Mouse (Mus musculus) thymus, postnatal 14 days (tissue): ENCODE results near the gene Ess2.
A peak's percentile ranks its signal among the peaks of the same experiment; 100 is the strongest.
"Not testable (repeated sequence)": the region's sequence is repeated elsewhere in the genome, so short reads cannot be mapped to it uniquely, and the experiment has no call there.

ENCODE experiments used
- DNase-seq: peaks from one replicate; pipeline ENCODE4 v3.0.0; 2021

The Ess2 gene

DNA sequence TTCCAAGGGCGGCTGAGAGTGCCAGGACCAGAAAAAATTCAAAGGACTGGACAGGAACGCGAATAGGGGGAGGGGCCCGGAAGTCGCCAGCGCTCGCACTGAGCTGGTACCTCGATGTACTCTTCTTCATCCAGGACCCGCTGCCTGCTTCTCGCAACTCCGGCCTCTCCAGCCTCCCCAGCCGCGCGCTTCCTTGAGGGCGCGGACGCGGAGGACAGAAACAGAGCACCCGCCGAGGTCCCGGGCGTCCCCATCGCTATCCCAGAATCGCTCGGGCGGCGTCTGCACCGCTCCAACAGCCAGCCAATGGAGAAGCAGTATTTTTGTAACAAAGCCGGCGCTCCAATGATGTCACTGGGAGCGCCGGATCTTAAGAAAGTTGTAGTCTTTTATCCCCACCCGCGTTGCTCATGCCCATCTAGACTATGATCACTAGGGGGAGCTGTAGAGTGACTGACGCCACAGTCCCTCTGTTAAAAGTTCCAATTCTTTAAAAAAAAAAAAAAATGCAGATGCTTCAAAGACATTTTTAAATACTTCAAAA is at the start of gene Ess2:
Ess2 (minus strand) TSS at position 297 of the 544 bp plus-strand sequence.
- peak; percentile 91 for DNase-seq

DNA sequence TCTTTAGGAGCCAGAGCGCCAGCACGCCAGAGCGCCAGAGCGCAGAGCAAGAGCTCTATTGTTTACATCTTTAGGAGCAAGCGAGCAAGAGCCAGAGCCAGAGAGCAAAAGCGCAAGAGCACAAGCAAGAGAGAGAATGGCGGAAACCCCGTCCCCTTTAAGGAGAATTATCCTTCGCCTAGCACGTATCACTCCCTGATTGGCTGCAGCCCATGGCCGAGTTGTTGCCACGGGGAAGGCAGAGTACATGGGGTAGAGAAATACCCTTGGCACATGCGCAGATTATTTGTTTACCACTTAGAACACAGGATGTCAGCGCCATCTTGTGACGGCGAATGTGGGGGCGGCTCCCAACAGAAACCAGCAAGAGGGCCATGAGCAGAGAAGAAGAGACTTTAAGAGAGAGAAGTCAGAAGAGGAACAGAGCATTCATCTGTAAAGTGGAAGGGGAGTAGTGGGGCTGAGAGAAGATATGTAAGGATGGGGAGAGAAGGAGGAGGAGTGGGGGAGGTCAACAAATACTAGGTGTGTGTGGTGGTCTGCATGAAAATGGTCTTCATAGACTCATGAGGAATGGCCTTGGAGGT is 45.0 kb upstream of the Ess2 start:
- not testable (repeated sequence) for DNase-seq

DNA sequence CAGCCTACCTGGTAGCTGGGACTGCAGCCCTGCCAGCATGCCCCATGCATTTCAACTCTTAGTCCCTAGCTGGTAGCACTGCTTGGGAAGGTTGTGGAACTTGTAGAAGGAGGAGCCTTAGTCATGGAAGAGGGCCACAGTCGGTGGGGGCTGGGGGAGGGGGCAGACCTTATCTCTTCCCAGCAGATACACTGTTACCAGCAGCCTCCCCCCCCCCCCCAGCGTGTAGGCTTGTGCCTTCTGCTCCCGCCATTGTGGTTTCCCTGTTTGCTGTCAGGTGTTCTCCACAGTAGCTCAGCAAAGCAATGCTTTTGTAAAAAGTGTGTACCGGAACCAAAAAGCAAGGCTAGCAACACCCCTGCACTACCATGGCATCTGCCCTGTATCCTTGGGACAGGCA is 40.5 kb upstream of the Ess2 start:
- no peak for DNase-seq

DNA sequence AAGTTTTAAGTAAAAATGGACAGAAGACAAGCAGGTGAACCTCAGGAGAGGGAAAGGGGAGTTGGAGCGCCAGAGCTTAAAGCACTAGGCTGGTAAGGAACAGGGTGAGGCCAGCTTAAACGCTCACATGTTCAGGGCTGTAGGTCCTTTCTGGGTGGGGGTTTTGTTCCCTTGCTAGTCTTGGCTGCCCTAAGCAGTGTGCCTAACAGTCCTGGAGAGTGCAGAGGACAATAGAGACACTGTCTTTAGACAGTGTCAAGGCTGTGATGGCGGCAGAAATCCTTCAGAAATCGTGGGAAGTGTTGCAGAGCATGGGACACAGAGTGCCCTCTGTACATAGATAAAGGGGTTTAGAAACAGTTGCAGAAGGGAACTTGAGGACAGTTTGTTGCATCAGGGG is 38.9 kb upstream of the Ess2 start:
- DNase-seq = no peak

DNA sequence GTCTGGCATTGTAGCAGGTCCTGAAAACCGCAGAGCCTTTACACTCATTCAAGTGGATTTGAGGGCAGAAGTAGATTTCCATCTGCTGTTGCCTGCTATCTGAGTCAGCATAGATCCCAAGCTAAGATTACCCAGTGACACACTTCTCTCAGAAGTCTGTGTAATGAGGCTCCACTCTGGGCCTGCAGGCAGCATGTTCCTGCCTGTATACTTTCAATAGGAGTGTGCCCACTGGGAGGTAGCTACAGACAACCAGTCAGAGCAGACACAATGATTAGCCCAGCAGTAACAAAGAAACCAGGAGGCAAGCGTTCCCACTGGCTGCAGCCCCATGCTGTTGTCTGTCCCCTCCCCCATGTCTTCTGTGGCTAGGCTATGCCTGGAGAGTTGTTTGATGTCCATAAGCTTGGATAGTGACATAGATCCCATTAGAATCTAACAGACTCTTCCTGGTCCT is 38.3 kb upstream of the Ess2 start:
- DNase-seq = no peak

DNA sequence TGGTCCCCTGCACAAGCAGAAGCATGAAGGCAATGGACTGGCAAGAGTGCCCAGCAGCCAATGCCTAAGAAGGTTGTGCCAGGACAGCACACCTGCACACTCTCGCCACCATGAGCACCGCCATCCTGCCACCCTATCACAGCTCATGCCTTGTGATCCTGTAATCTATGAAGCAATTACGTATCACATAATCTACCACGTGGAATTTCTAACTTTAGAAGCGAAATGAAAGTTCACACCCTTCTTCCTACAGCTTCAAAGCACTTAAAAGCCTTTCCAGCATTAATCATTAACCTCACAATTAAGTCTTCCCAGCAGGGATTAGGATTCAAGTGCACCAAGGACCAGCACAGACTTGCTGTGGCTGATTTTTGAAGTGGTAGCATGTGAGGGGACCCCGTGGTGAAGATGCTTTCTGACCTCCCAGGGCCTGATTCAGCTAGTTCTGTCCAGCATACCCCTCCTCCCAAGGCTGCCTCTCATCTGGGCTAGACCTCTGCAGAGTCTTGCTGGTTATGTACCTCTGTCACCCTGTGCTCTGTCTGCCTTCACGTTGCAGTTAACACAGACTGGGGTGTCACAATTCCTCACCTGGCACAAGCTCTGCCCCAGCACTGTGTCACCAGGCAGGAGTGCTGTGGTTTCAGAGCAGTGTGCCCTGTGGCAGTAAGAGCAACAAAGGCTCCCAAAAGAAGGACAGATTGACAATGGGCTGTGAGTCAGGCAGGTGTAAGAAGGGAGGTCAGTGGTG is 34.1 kb upstream of the Ess2 start:
- no peak for DNase-seq

DNA sequence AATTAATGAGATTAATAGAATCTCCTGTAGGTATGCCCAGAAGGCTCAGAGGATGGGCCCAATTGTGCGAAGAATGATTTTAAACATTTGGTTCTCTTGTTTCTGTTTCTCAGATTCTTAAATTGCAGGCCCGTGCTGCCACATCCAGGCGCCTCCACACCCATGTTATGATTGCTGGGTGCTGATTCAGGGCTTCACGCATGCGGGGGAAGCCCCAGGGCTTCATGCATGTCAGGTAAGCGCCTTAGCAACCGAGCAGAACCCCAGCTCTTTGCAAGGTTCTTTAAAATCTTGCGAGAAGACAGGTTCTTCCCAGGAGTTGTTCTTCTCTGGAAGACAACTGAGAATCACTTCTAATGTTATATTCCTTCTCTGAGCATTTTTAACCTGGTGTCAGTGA is 32.3 kb upstream of the Ess2 start:
- DNase-seq = no peak

DNA sequence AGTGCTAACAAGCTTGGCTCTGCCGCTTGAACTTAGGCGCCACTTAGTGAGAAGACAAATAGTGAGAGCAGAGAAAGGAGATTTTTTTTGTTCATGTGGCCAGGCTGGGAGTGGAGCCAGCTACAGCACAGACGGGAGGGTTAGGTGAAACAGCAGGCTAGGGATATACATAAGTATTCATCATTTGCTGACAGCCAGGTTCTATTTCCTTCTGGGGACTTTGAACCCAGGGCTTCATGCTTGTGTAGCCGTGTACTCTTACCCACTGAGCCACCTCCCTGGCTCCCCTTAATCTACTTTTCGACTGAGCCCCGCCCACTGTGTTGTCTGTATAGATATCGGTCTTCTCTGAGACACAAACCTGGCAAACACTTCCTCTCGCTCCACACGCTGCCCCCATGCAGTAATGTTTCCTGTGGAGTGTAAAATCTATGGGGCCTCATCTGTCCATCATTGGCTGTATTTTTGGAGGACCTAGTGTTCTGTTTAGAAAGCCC is 28.2 kb upstream of the Ess2 start:
- DNase-seq = no peak

DNA sequence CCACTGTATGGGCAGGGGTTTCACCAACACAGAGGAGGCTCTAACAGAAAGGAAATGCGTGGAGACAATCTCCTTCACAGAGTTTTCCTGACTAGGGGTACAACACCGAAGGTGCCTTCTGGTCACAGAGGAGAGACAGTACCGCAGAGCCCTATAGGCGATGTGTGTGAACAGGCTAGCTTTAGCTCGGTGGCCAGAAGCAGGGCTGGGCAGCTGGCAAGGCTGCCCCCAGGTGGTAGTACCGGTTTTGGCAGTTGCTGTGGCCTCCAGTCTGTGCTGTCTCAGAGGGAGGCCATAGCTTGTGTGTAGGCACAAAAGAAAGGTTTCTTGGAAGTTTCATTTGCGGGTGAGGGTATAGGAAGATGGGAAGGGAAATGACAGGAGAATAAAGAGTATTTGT is 27.7 kb upstream of the Ess2 start:
- peak; percentile 76 for DNase-seq

DNA sequence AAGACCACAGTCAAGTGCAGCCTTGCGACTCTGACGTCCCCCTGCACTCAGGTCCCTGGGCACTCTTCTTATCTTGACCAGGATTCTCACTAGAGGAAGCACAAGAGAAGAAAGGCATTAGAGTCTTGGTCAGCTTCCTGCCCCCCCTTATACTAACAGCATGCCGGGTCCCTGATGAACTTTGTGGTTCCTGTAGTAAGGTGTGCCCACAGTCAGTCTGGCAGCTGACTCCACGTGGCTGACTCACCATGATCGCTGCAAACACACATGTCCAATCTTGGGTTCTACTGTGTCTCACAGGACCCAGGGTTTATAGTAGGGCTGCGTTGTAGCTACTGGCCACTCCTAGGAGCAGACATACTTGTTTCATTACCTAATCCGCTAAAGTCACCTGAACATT is 27.0 kb upstream of the Ess2 start:
- no peak for DNase-seq

DNA sequence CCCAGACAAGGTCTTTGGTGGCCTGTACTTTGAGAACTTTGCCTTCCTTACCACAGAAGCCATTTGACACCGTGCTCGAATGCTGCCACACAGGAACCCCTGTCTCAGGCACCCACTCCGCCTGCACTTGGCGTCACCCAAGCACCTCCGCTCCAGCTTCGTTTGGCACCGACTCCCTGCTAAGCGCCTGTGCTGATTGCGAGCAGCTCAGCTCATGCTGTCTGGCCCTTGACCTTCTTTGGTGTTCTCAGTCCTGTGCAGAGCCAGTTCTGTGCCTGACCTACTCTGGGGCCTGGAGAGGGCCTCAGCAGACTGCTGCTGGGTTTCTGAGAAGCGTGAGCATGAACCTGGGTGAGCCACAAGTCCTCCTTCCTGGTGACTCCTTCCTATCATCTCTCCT is 25.6 kb upstream of the Ess2 start:
- no peak for DNase-seq

DNA sequence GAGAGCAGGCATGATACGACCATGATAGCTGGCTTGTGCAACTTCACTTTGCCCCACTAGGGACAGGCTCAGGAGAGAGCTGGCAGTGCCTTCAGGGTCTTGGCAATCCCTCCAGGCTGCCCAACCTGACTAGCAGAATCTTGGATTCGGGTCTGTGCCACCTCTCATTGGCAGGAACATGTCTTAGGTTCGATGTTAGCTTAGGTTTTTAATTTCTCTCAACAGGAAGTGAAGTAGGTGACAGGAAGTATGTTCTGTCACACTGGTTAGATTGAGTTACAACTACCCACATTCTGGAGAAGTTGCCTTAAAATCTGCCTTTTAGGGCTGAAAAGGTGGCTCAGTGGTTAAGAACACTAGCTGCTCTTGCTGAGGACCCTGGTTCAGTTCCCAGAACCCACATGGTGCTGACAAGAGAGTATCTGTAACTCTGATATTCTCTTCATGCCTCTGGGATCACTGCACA is 23.3 kb upstream of the Ess2 start:
- peak; percentile 10 for DNase-seq

DNA sequence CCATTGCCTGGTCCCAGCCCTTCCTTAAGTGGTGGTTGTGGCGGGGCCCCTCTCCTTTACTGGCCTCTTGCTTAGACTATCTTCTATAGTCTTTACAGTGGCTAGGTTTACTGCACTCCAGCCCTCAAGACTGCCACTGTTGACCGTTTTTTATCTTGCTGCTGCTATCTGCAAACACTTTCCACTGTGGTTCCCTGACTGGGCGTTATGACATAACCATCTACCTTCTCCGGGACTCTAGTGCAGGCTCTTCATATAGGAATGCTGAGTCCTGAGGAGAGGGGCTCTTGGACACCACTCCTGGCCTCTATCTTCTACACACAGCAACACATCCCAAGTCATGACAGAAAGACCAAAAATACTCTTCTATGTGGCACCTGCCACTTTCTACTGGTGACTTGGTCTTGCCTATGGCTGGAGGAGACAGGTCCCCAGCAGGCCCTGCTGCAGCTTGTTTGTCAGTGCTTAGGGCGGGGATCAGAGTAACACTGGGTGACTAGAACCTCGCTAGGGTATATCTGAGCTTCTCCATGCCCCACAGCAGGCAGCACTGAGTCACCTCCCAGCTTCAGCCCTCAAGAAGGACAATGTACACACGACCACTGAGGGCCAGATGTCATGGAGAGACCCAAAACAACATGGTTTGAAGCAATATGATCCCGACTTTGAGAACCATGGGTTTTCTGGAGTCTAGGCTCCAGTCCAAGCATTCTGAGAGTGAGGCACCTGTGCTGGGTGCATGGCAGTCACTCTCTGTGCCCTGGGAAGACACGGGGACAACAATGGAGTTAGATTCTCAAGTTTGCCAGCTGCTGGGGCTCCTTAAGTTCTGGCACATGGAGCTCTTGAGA is 22.7 kb upstream of the Ess2 start:
- DNase-seq = no peak

DNA sequence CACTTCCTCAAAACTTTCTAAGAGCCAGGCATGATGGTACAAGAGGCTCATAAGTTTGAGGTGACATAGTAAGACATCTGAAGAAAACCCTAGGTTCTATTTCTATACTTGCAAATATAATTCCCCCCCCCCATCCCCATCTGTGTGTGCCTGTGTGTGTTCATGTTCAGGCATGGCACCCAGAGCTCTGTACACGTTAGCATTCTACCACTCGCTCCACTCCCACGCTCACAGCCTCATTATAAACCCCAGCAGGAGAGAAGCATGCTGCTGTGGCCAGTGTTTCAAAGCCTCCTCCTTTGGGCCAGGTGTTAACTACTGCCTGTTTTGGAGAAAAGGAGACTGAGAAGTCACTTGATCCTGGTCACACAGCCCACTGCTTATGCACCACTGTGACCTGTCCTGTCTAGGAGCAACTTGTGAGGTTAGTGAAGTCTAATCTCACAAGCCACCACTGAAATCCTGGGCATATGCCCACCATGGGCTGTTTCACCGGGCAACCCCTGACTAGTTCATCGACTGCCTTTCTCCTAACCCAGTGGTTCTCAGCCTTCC is 20.8 kb upstream of the Ess2 start:
- DNase-seq = no peak

DNA sequence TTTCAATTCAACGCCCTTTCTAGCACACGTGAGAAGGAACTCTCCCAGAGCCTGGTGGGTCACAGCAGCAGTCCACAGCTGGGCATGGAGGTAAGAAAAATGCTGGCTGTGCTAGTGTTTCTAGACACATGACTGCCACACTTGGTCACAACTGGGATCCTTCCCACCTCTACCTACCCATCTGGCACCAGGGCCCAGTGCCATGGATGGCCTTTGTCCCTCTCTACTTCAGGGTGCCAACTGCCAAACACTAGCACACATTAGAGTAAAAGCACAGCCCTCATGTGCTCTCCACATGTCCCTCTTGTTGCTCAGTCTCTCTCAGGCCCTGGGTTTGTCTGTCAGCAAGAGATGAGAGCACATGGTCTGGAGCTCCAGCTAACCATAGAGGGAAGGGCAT is 18.5 kb upstream of the Ess2 start:
- no peak for DNase-seq

DNA sequence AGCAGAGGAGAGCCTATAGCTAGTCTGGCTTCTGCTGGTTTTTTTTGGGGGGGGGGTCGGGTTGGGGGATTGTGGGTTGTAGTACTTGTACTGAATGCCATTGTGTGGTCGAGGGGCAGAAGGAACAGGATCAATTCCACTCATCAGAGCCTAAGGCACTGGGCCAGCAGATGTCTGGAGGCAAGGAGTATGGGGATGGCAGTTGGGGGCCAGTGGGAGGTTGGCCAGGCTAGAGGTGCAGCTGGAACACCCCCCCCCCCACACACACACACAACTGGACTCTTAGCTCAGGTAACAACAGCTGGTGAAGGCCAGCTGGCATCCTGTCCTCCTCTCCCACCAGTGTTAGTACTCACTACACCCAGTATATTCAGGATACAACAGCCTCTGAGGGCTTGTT is 18.1 kb upstream of the Ess2 start:
- no peak for DNase-seq

DNA sequence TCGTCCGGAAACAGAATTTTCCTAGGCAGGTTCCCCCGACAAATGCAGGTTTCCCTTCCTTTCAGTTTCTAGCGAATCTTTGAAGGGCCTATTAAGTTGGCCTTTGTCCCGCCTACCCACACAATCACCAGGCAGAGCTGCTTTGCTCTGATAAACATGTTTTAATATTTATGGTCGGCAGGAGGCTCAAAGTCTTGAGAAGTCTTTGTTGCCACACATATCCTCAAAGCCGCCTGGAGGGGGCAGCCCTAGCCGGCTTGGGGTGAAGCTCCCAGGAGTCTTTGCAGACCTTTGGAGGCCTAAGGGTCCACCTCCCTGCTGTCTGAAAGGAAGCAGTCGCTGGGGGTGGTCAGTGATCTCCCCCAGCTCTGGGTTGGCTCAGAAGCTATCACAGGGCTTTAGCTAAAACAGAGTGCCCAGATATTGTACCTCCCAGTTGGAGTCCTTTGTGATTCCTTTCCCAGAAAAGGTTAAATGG is 17.5 kb upstream of the Ess2 start:
- DNase-seq = peak; percentile 82

DNA sequence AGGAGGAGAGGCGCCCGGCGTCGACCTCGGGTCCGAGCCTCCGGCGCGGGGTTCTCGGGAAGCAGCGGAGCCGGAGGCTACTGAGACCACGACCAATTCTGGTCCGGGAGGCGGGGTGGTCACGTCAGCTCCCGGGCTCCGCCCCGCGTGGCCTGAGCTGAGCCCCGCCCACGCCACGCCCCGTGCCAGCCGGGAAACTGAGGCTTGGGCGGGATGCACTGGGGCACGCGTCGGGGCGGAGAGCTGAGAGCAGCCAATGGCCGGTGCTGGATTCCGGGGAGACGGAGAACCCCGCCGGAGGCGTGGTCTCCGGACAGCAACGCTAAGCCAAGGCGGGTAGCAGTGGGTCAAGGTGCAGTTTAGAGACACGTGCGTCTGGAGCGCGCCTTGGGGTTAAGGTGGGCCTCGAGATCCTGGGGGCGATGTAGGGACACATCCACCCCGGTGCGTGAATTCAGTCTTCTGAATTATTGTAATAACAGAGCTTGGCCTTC is 17.0 kb upstream of the Ess2 start, which contains the start of gene Slc25a1:
Slc25a1 (minus strand) TSS at position 133 of the 494 bp plus-strand sequence.
- peak; percentile 72 for DNase-seq

DNA sequence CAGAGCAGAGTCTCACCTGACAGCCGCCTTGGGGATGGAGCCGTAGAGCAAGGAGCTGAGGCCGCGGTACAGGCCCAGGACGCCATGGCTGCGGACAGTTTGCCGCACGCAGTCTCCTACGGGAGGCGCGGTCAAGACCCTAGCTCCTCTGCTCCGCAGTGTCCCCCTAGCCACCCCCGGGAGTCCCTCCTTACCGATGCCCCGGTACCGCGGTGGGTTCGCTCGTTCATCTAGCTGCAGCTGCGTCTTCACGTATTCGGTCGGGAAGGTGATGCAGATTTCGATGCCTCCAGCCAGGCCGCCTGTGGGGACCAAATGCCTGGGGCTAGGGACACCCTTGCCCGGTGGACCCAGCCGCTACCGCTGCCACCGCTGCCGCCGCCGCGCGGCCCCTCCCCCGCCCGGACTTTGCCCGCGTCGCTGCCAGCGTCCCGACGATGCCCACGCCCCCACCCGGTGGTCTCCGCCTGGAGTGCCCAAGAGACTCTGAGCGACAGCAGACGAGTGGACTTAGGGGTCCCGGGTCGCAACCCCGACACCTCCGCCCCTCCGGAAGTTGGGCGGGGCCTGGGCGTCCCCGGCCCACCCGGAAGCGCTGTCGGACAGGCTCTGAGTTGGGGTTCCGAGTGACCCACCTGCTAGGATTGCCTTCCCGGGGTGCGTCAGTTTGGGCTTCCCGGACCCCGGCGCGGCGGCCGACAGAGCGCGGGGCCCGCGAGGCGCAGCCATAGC is 16.4 kb upstream of the Ess2 start:
- DNase-seq = peak; percentile 62

DNA sequence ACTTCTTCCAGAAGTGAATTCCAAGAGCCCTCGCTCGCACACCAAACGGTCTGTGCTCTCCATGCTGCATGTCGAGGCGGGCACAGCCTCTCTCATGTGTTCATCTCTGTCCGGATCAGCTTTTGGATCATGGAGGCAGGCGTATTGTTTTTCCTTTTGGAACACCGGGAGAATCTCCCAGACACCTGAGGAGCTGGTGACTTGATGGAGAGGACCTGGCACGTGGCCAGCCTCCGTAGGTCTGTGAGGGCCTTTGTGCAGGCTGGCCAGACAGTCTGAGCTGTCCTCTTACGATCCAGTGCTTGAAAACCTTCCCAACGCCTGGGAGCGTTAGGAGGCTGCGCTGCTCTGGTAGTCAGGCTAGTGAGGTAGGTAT is 11.0 kb upstream of the Ess2 start:
- DNase-seq = no peak

DNA sequence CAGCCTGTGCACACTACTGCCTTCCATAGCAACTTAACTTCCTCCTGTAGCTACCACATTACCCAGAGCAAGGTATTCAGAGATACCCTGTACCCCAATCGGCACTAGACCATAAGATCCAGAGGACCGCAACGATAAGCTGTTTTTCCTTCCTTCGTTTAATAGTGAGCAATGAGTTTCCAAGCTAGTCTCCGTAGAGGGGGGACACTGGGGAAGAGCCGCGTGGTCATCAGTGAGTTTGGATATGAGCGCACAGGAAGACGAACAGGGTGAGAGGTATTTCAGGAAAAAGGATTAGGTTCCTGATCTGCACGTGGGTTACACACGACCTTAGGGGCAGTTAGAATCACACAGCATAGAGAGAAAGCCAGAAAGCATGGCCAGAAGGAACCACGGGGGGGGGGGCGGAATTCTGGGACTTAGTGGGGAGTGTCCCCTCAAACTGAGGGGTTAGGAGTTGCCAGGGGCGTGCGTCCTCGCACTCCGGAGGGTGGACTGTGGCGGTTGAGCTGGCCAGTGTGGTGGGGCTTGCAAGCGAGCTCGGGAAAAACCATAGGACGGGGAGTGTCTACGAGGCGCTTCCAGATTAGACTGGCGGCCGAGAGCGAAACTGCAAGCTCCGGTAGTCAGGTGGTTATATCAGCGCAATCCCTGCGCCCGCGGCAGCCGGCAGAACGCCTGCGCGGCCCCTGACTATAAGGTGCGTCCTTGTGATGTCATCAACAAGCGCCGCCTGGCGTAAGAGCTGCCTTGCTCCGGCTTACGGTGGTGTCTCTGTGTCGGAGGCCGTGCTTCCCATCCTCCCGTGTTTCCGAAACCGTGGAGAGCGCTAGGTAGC is 10.4 kb upstream of the Ess2 start:
- peak; percentile 96 for DNase-seq
